Mouse (Mus musculus) layer of hippocampus, postnatal 10 days (tissue): Measurements from ENCODE around the gene Ubald2. TPM values are rescaled to one million over a fixed set of nuclear protein-coding genes. Genes with fewer than 3 reads are reported as not detected.
"Not testable (repeated sequence)": the region's sequence is repeated elsewhere in the genome, so short reads cannot be mapped to it uniquely, and the experiment has no call there.

Experiments
- DNase-seq, 2 experiments: peaks; one replicate each; pipeline ENCODE4 v3.0.0; 2021; ENCODE audit warnings: low spot score in 2 of 2
- long read RNA-seq: library from polyadenylated mRNA; stranded (forward); transcript quantifications from one replicate; pipeline ENCODE4 v2.0.0, GENCODE M21; 2023
- total RNA-seq, 2 experiments: library from RNA; stranded (reverse); gene quantifications; 2 replicates each; pipeline ENCODE4 v1.2.3; 2021

Gene Ubald2
- total RNA-seq, result 10 to 100 TPM; 35.7 to 46.1 TPM
- long read RNA-seq, transcript Ubald2-201 (3 exons, 1,482 nt), result major isoform, 29 of 34 reads
- long read RNA-seq, partial matches to known transcripts, result 0 of 34 reads
- long read RNA-seq, other reads (novel, unspliced or antisense), result 2 of 34 reads

DNA sequence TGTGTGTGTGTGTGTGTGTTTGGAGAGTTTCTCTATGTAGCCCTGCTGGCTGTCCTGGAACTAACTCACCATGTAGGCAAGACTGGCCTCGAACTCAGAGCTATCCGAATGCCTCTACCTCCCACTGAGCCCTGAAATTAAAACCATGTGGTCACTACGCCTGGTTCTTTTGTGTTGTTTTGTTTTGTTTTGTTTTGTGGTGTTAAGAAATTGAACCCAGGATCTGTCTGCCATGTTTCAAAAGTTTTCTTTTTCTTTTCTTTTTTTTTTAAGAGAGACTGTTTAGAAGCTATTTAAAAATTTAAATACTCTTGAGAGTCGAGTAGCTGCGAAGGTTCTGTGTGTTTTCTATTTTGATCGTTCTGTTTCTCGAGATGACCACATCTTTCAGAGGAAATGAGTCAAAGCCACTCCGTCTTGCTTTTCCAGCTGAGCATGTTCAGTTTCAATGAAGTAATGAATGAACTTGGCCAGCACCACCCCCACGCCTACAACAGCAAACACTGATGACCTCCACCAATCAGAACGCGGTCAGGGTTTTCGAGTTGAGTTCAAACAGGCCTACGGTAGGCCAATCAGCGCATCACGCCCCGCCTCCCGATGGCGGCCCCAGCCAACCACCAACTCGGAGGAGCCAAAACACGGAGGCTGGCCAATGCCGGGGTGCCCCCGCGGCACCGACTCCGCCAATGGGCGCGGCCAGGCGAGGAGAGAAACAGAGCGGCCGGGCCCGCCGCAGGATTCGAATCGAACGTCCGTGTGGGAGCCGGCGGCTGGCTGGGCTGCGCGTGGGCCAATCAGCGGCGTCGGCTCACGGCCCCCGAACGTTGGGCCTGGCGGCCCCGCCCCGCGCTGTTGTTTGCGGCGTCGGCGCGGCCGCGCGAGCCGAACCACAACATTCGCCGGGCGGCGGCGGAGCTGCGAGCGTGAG, at the start of gene Ubald2:
Gene Ubald2, plus strand, starts transcription at position 739 of the 931 bp plus-strand sequence.
- peak; percentile 98 to 99 for DNase-seq

DNA sequence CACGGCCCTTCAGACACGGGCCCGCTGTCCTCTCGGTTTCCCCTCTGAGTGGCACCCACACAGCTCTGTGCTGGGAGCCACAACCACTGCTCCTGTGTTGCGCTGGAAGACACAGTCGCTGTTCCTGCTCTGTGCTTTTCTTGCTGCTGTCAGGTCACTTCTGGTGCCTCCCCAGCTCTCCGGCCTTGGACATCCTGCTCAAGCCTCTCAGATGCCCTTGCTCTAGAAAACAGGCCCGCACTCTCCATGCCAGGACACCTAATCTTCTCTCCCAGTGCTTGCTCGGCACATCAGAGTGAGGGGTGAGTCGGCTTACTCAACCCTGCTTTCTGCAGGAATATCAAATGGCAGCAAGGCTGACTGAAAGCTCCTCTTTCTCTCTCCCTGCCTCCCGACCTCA, 49.7 kb upstream of the Ubald2 start:
- no peak for DNase-seq

DNA sequence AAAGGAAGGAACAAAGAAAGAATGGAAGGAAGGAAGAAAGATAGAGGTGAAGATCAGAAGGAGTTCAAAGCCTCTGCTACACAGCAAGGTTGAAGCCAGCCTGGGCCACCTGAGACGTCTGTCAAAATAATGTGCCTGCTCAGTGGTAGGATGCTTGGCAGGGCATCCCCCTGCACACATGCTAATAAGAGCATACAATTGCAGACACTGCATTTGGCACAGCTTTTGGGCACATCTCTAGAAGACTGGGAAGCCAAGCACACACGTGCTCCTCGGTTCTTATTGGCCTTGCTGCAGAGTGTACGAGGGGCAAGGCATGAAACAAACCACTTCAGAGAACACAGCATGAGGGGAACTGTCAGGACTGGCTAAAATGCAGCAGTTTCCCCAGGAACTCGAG, 47.9 kb upstream of the Ubald2 start:
- DNase-seq, result no peak

DNA sequence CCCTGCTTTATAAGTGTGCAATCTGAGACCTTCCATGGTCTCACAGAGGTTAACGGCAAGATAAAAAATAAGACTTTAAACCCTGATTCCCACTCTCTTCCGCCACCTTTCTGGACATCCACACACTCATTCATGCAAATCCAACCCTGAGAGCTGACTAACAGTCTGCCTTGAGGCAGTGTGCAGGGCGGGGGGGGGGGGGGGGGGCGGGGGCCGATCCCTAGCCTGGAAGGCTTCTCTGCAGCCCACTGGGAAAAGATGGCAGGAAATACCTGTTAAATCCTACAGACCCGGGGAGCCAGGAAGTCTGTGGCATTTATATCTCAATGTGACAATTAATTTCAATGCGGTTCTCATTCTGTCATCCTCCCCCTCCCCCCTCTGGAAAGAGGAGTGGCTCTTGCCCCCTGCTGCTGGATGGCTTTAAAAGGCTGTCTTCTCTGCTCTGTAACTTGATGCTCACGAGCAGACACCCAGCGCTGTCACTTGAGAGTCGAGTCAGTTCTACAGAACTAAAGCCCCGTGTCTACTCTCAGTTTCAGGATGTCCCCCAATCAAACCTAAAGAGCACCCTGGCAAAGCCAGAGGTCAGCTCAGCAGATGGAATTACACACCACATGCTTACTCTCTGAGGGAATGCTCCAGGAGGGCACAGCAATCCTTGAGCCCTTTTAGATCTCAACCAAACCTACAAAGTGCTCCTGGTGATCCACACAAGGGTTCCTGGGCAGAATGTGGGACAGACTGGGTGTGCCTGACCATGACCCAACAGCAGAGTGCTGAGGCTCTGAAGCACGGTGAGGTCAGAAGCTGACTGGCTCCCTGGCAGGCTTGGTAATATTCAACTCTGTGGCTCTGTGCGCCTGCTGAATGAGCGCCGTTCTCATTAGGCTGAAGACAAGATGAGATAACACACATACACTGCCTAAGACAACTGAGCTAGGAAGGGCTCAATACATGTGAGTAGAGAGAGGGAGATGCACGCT, 46.5 kb upstream of the Ubald2 start:
- DNase-seq, result no peak

DNA sequence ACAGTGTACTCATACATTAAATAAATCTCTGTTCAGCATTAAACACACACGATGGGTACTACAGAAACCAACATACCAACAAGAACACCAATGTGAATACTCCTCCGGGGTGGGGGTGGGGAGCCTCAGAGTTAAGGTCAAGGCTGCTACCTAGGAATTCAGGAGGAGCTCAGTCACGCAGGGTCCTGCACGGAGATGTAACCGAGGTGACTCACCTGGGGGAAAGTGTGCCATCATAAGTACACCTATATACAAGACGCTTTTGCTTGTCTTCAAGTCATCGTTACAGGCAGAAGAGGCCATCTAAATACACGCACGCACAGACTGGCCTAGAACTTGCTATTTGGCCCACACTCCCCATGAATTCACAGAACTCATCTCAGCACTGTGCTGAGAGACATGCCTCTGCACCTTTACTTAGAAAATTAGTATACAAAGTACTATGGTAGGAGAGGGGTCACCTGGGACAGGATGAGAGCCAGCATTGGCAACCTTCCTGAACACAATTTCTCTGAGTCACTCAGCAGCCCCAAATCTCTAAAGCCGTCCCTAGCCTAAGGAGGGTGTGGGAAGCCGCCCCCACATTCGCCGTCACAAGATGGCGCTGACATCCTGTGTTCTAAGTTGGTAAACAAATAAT, 44.9 kb upstream of the Ubald2 start:
- no peak for DNase-seq

DNA sequence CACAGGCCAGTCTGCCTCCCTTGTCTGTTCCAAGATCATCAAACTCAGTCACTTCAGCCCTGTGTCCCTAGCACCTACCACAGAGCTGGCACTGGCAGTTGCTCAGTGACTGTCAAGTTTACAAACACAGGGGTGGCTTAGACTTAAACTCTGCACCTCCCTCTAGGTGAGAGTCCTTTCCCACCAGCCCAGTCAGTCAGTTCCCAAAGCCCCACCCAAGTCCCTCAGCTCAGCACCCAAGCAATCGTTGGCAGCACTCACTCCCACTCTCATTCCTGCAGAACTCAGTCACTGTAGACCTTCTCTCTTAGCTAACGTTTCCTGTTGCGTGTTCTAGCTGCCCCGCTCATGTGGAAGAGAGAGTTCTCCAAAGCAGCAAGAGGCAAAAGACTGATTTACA, 39.1 kb upstream of the Ubald2 start:
- DNase-seq, result no peak

DNA sequence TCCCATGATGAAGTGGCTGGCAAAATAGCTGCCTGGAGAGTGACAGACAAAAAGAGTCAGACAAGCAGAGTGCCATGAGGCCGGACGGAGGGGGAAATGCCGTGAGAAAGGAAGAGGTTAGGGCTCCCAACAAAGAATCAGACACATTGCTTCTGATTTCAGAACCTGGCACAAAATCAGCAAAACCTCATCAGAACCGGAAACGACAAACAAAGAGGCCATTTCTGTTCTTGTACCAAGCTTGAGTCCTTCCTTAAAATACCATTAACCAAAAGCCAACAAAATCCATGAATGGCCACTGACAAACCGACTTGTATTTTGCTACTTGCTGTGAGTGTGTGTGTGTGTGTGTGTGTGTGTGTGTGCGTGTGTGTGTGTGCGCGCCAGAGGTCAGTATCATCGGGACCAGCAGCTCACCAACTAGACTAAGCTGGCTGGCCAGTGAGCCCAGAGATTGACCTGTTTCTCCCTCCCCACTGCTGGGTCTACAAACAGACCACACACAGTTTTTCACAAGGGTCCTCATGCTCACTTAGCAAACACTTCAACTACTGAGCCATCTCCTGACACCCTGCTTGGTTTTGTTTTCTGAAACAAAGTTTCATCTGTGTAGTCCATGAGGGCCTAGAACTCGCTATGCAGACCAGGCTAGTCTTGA, 37.5 kb upstream of the Ubald2 start:
- DNase-seq, result no peak

DNA sequence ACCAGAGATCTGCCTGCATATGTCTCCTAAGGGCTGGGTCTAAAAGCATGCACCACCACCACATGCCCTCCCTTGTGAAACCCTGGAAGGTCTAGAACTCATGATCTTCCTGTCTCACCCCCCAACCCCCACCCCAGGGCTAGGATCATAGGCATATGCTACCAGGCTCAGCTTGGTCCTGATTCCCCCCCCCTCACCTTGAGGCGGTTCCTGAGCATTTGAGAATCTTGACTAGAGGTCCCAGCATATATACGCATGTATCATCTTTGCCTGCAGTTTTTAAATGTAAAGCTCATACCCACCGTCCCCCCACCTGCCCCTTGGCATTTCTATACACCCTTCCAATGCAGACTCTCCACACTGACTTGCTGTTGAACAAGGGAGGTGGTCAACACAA, 37.0 kb upstream of the Ubald2 start:
- DNase-seq, result no peak

DNA sequence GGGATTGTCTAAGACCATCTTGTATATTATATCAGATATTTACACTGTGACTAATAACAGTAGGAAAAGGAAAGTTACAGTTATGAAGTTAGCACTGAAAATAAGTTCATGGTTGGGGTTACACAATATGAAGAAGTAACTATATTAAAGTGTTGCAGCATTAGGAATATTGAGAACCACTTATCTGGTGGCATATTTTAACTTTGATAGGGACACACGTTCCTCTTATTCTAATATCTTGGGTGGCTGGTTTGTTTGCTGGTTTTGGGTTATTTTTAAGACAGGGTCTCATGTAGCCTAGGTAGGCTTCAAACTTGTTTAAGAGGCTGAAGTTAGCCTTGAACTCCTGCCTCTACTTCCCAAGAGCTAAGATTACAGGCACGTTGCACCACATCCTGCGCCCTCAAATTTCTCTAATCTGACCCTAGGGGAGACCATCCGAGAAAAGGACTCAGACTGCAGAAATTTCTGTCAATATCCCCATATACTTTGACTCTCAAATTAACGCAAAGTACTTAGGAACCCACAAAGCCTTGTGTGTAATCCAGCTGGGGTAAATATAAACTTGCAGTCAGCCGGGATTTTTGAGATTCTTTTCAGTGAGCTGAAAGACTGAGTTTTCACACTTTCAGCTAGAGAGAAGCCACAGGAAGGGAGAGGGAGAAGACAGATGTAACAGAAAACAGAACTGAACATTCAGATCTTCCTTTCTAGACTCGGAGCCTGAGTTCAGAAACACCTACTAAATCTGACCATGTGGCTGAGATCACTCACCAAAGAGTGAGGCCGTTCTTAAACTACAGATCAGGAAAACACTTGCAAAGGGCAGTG, 36.2 kb upstream of the Ubald2 start:
- DNase-seq, result no peak

DNA sequence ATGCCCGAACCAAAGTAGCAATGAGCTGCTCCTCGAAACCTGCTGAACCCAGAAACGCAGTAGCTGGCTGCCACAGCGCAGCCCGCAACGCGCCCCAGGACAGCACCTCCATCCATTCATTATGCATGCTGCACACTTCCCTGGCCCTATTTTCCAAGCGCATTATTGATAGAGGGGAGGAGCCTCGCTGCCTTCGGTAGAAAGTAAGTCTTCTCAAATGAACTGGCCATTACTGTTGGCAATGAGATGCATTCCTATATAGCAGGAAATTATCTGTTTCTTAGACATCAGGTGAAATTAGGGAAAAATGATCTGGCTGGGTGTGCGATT, 35.6 kb upstream of the Ubald2 start:
- DNase-seq, result no peak

DNA sequence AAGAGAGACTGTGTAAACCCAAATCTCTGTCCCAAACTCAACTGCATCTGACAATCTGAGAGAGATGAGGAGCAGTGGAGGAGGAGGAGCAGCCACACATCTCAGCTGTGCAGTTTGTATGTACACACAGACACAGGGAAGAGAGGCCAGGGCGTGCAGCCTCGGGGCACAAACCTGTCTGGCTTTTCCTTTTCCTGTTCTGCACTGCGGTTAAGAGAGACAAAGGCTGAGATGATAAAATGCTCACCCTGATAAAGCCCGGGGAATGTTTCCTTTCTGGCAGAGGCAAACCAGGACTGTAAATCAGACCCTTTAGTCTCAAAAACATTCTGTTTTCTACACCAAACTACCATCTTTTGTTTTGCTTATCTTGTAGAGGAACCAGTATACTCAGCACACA, 33.3 kb upstream of the Ubald2 start:
- no peak for DNase-seq

DNA sequence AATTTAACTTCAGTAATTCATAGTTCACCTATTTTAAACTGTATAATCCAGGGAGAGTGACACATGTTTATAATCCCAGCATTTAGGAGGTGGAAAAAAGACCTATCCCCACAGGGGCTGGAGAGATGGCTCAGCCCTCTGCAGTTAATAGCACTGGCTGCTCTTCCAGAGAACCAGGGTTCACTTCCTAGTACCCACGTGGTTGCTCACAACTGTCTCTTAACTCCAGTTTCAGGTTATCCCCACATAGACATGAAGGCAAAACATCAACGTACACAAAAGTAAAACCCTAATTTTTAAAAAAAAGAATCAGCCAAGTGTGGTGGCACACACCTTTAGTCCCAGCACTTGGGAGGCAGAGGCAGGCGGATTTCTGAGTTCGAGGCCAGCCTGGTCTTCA, 28.3 kb upstream of the Ubald2 start:
- DNase-seq, result no peak

DNA sequence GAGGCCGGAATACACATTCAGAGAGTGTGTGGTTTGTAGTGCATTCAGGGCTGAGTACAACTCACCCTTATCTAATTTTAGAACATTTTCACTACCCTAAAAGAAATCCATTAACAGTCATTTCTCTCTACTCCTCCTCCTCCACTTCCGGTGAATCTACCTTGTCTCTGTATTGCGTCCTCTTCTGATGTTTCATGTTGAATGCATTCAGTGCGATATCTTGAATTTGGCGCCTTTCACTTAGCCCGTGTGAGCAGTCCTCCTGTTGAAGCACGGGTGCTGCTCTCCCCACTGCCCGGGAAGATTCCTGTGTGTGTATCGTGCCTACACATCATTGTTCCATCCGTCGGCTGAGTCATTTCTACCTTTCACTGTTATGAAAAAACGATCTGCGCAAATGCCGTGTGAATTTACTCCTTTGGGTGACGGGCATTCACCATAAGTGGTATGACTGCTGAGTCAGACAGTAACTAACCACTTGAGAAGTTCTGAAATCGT, 27.6 kb upstream of the Ubald2 start:
- no peak for DNase-seq

DNA sequence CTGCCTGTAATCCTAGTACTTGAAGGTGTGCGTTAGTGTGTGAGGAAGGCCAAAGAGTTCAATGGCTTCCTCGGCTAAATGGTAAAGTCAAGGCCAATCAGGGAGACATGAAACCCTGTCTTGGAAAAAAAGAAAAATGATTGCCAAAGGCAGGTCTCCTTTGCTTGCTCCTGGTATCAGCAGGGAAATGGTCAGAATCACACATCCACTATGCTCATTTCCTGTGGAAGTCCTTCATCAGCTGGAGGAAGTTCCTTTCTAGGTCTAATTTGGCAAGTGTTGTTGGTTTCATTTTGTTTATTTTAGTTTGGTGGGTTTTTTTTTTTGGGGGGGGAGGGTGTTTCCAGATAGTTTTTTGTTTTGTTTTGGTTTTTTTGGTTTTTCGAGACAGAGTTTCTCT, 24.9 kb upstream of the Ubald2 start:
- DNase-seq, result no peak

DNA sequence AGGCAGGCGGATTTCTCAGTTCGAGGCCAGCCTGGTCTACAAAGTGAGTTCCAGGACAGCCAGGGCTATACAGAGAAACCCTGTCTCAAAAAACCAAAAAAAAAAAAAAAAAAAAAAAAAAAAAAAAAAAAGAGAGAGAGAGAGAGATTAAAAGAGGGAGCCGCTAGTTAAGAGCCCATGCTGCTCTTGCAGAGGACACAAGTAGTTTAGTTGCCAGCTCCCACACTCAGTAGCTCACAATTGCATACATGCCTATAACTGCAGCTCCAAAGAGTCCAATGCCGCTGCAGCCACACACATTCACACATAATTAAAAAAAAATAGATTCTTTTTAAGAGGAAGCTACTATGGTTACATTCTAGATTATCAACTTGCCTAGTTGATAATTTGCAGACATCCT, 23.5 kb upstream of the Ubald2 start:
- DNase-seq, result not testable (repeated sequence)

DNA sequence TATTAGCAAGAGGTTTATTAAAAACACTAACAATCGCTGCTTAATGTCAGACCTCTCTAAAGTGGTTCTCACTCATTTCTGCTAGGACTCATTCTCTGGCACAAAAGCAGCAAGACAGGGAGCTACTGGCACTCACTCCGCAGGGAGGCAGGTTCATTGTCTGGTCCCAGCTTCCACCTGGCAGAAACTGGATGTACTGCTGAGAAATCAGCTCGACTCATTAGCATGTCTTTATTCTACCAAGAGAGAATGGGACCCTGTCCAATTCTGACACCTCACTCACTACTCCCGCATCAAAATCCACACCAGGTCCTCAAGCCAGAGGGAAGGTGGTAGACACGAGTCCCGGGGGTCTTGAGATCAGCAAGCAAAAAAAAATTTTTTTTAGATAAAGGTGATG, 22.3 kb upstream of the Ubald2 start:
- DNase-seq, result no peak

DNA sequence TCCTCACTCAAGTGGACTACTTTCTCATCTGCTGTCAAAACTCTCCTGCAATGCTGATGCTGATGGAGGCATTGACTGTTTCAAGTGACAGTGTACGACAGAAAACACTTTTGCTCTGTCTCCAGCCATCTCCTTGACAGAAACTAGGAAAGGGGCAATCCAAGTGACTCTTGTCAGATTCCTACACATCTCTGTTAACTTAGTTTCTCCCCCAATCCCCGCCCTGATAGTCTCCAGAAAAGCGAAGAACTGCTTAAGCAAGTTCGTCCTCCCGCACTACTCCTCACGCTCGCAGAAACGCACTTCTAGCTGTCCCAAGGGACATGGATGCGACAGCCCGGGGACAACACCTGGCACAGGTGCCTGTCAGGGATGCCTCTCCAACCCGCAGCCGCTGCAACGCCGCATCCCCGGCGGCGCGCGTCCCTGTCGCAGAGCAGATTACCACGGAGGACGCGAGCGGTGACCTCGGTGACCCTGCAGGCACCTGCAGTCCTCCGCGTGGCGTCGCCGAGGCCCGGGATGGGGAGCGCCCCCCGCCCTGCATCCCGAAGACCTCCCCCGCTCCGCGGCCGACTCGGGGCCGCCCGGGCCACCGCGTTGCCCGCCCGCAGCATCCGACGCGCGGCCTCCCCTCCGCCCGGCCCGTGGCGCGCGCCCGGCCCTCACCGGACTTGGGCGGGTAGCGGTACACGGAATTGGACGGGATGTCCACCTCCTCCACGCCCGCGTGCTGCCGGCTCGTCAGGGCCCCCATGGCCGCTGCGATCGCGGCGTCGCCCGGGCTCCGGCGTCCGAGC, 21.7 kb upstream of the Ubald2 start:
- peak in 1 of 2 experiments; percentile 29 for DNase-seq

DNA sequence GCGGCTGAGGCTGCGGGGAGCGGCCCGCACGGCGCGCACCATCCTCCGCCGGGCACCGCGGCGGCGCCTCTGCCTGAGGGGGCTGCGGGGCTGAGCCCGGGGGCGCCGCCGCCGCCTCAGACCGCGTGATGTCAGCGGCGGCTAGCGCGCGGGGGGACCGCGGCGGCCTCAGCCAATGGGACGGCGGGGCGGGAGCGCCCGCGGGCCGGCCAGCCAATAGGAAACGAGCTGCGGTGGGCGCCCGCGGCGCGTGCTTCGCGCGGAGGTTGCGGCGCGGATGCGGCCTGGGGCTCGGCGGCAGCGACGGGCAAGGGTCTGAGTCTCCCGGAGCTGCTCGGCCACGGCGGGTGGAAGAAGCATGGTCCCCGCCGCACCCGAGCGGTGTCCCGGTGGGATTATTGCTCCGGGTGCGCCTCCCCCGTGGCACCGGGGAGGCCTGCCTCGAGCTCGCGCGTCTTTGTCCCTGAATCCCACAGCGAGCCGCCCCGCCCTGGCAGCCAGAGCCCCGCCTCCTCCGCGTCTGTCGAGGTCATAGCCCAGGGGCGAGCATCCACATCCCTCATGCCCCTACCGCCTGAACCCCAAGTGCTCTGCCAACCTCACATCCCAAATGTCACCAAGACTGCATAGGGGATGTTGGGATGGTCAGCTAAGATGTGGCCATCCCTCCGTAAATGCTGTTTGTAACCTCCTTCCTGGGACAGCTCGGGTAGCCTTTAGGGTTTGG, 20.8 kb upstream of the Ubald2 start, which contains the start of gene Rnf157:
Gene Rnf157, minus strand, starts transcription at position 129 of the 727 bp plus-strand sequence.
- peak; percentile 87 to 92 for DNase-seq
